Mouse (Mus musculus) ovary, adult 18-20 months (tissue): ENCODE data around the gene Rnf41.

Source experiments
- DNase-seq: peaks from one replicate; pipeline ENCODE4 v3.0.0; 2022; ENCODE audit warnings: low spot score, mixed read lengths

The Rnf41 gene

GRCm38 (mm10) chr10:128433417-128433816 is 22.0 kb downstream of the Rnf41 start:
- DNase-seq, result no peak

GRCm38 (mm10) chr10:128434681-128435080 is 23.2 kb downstream of the Rnf41 start:
- no peak for DNase-seq

- peak; percentile 42 for DNase-seq
These were observed 23.8 kb downstream of the Rnf41 start for GRCm38 (mm10) chr10:128435186-128435823.

GRCm38 (mm10) chr10:128435873-128436272 is 24.4 kb downstream of the Rnf41 start:
- no peak for DNase-seq

GRCm38 (mm10) chr10:128436376-128436775 is 24.9 kb downstream of the Rnf41 start:
- no peak for DNase-seq

- DNase-seq, result no peak
These were observed 27.3 kb downstream of the Rnf41 start for GRCm38 (mm10) chr10:128438675-128439279.

GRCm38 (mm10) chr10:128440407-128440806 is 28.9 kb downstream of the Rnf41 start:
- DNase-seq, result no peak

GRCm38 (mm10) chr10:128441324-128442119 is 30.1 kb downstream of the Rnf41 start:
- no peak for DNase-seq

GRCm38 (mm10) chr10:128442718-128443117 is 31.3 kb downstream of the Rnf41 start:
- DNase-seq, result no peak

GRCm38 (mm10) chr10:128444354-128444753 is 32.9 kb downstream of the Rnf41 start:
- DNase-seq, result no peak

GRCm38 (mm10) chr10:128445407-128445806 is 34.0 kb downstream of the Rnf41 start:
- DNase-seq, result no peak

- no peak for DNase-seq
These were observed 39.6 kb downstream of the Rnf41 start for GRCm38 (mm10) chr10:128451014-128451413.

- DNase-seq, result no peak
These were observed 43.0 kb downstream of the Rnf41 start for GRCm38 (mm10) chr10:128454471-128454870.

- peak; percentile 21 for DNase-seq
These were observed 43.8 kb downstream of the Rnf41 start for GRCm38 (mm10) chr10:128455280-128455679.

- no peak for DNase-seq
These were observed 46.2 kb downstream of the Rnf41 start for GRCm38 (mm10) chr10:128457676-128458075.

GRCm38 (mm10) chr10:128458348-128458718 is 46.9 kb downstream of the Rnf41 start:
- peak; percentile 73 for DNase-seq

- DNase-seq, result peak; percentile 76
These were observed 47.4 kb downstream of the Rnf41 start, which contains the start of gene Smarcc2 for GRCm38 (mm10) chr10:128458719-128459408. Smarcc2 (plus strand) TSS chr10:128459248.

GRCm38 (mm10) chr10:128459409-128460269 is 48.2 kb downstream of the Rnf41 start:
- DNase-seq, result no peak

GRCm38 (mm10) chr10:128460270-128460630 is 48.8 kb downstream of the Rnf41 start:
- DNase-seq, result no peak

- DNase-seq, result no peak
These were observed 62.9 kb downstream of the Rnf41 start for GRCm38 (mm10) chr10:128474366-128474765.

- DNase-seq, result no peak
These were observed 74.9 kb downstream of the Rnf41 start for GRCm38 (mm10) chr10:128486370-128486769.
